Mouse (Mus musculus) olfactory bulb, adult 2 months (tissue): ENCODE results near the gene Parp3.

Experiments
- CTCF ChIP-seq: fragments of 200-500 bp; IDR thresholded peaks from 2 replicates; pipeline ENCODE4 v1.5.1; 2012; ENCODE audit warnings: low read depth, mild to moderate bottlenecking, low read length, moderate library complexity; ENCODE audit not compliant: insufficient read depth
- POLR2A ChIP-seq: fragments of 200-500 bp; IDR thresholded peaks from 2 replicates; pipeline ENCODE4 v1.6.1; 2012; ENCODE audit warnings: mild to moderate bottlenecking, low read depth, low read length, moderate library complexity; ENCODE audit not compliant: insufficient read depth

- TF ChIP-seq CTCF (no peak), POLR2A (no peak)
Observed at GRCm38 (mm10) chr9:106457920-106458319, 18.8 kb downstream of the Parp3 start.
